Mouse (Mus musculus) small intestine, adult 2 months (tissue): ENCODE data around the gene Flvcr2.

Experiments
- CTCF ChIP-seq: fragments of 200-500 bp; IDR thresholded peaks from 2 replicates; pipeline ENCODE4 v1.5.1; 2012; ENCODE audit warnings: low read depth, mild to moderate bottlenecking, control low read depth, inconsistent platforms, low read length, moderate library complexity, mixed read lengths; ENCODE audit not compliant: insufficient replicate concordance, insufficient read length; ENCODE audit errors: extremely low read depth
- POLR2A ChIP-seq: fragments of 200-500 bp; IDR thresholded peaks from 2 replicates; pipeline ENCODE4 v1.6.1; 2012; ENCODE audit warnings: low read depth, mild to moderate bottlenecking, control low read depth, inconsistent platforms, low read length, moderate library complexity

- TF ChIP-seq POLR2A, result no peak
- TF ChIP-seq CTCF, result no peak
Observed at GRCm38 (mm10) chr12:85792821-85793346, 46.5 kb downstream of the Flvcr2 start.
